Mouse (Mus musculus): ENCODE data around the gene Ezr. TPM values are rescaled to one million over a fixed set of nuclear protein-coding genes. Genes with fewer than 3 reads are reported as not detected.
"Not testable (repeated sequence)": the region's sequence is repeated elsewhere in the genome, so short reads cannot be mapped to it uniquely, and the experiment has no call there.

Ezr gene
- total RNA-seq, 2 experiments from 2014 or later = 45.8 to 130 TPM

DNA sequence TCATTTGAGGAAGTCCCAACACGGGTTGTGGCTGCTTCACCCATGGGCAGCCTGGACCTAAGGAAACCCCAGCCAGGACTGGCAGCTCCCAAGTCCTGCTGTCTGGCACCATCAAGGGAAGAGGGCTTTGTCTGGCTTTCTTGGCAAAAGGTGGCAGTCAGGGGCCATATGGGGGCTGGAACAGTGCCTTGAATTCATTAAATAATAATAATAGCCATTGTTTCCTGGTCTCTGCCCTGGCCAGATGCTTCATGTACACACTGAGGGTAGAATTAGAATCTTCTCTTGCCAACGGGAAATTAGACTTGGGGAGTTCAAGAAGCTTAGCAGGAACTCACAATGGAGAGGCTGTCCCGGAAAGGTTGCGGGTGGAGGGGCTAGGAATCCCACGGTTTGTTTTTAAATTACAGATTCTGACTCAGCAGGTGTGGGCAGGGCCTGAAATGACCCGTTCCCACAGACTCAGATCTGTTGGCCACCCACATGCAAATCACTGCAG is 53.3 kb downstream of the Ezr start:
- ATAC-seq (ENCODE audit: poor library complexity, severe bottlenecking) = 0 out of 2 replicates have a peak, but pooled peaks have one; percentile 43

GRCm38 (mm10) chr17:6727996-6728610 is 54.5 kb downstream of the Ezr start:
- ATAC-seq (ENCODE audit: poor library complexity, severe bottlenecking) = no peak

- ATAC-seq (ENCODE audit: poor library complexity, severe bottlenecking) = not testable (repeated sequence)
Observed at GRCm38 (mm10) chr17:6713944-6714343, 68.6 kb downstream of the Ezr start.

GRCm38 (mm10) chr17:6713483-6713882 is 69.1 kb downstream of the Ezr start:
- not testable (repeated sequence) for ATAC-seq (ENCODE audit: poor library complexity, severe bottlenecking)

DNA sequence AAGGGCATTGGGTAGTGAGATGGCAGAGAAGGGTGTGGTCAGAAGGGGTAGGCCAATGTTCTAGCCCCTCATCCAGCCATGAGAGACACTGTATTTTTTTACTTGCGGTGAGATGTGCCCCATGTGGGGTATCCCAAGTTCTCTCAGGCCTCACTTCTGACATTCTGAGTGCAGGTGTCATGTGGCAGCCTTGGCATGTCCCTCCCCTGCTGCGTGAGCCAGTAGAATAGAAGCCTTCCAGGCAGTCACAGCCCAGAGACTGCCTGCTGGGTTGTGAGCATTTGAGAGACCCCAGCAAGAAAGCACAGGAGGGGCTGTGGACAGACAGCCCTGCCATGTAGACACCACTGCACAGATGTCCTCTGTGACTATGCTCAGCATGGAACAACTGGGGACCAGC is 74.4 kb downstream of the Ezr start:
- not testable (repeated sequence) for ATAC-seq (ENCODE audit: poor library complexity, severe bottlenecking)

- ATAC-seq (ENCODE audit: poor library complexity, severe bottlenecking) = not testable (repeated sequence)
Observed at GRCm38 (mm10) chr17:6707422-6707821, 75.2 kb downstream of the Ezr start.

DNA sequence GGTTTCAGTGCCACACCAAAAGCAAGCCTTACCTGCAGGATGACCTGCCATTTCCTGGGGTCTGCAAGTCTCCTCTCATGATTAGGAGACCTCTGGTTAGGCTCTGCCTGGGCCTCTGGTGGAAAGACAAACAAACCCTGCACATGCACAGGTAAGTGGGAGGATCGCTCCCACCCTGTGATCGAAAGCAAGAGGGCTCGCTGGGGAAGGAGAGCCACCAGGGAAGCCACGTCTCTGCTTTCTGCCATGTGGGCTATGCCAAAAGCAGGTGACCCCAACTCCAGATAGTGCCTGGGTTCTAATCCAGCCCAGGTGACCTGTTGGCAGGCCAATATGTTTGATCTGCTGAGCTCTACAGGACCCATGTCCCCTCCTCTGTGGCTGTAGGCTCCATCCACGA is 76.1 kb downstream of the Ezr start:
- ATAC-seq (ENCODE audit: poor library complexity, severe bottlenecking) = not testable (repeated sequence)

DNA sequence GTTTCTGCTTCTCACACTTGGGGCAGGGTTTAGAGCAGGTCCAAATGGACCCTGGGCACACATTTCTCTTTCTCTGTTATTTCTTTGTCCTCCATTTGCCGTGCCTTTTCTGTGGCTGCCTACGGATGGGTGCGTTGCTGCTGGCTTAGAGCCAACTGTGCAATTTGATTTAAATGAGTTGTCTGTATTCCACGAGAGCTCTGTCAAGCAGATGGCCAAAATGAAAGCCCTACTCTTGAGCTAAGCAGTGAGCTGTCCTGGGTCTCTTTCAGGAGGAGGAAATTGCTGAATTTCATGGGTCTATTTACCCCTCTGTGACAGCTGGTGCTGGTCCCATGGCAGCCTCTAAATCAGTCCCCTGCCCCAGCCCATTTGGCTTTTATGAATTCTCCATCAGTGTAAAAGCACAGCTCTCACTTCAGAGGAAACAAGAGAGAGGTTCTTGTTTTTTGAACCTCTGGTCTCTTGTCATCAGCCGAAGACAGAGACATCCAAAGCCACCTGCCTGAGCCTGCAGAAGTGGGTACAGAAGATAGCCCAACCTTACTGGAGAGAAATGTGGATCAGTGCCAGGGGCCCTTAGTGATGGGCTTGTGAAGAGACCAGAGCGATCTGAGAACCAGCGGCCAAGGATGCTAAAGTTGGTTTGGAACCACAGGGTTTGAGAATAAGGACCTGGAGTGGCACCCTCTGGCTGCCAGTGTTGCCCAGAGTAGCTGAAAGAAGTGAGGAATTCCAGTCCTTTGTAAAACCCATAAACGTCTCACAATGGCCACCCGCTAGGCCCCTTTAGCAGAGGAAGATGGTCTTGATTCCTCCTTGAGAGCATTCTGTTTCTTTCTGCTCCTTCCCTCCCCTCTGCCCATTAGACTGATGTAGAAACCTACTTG is 79.0 kb downstream of the Ezr start:
- not testable (repeated sequence) for ATAC-seq (ENCODE audit: poor library complexity, severe bottlenecking)

DNA sequence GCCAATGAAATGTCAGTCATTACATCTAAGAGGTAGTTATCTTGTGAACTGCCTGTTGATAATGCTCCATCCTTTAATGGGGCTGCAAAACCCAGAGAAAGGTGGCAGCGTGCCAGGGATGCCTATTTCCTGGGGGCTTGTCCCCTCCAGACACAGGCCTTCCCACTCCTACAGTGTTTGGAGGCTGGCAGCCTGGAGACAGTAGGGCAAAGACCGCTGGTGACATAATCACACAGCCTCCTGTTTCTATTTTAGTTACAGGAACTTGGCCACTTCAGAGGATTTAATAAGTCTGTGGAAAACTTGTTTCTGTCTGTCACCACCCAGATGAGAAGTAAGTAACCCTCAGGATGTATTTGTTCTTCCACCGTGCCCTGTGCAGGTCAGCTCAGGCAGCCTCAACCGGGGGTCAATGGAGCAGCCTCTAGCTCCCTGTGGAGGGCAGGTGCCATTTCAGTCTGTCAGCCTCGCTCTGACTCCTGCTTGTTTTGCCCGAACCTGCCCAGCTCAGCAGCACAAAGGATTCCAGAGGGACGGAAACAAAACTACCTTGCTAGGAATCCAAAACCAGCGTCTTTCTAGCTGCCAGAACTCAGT is 79.9 kb downstream of the Ezr start:
- ATAC-seq (ENCODE audit: poor library complexity, severe bottlenecking) = not testable (repeated sequence)

- ATAC-seq (ENCODE audit: poor library complexity, severe bottlenecking) = not testable (repeated sequence)
Observed at GRCm38 (mm10) chr17:6700077-6700476, 82.5 kb downstream of the Ezr start.

DNA sequence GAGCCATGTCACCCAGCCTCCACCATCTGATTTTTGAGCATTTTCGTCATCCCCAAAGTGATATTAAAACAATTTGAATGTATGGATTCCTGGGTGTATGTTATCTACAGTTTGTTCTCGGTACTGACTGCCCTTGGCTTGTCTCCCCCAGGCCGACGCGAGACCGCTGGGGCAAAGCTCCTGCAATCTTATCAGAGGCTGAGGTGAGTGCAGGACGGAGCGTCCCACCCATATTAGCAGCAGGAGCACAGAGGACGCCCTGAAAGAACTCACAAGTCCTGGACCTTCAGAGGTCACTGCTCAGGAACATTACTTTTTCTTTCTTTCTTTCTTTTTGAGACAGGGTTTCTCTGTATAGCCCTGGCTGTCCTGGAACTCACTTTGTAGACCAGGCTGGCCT is 83.1 kb downstream of the Ezr start:
- not testable (repeated sequence) for ATAC-seq (ENCODE audit: poor library complexity, severe bottlenecking)

- peak; percentile 100 for ATAC-seq (ENCODE audit: poor library complexity, severe bottlenecking)
Observed at GRCm38 (mm10) chr17:6697224-6697775, 85.3 kb downstream of the Ezr start.

- ATAC-seq (ENCODE audit: poor library complexity, severe bottlenecking) = not testable (repeated sequence)
Observed at GRCm38 (mm10) chr17:6696521-6696920, 86.1 kb downstream of the Ezr start.

GRCm38 (mm10) chr17:6695712-6696111 is 86.9 kb downstream of the Ezr start:
- not testable (repeated sequence) for ATAC-seq (ENCODE audit: poor library complexity, severe bottlenecking)

- peak; percentile 89 for ATAC-seq (ENCODE audit: poor library complexity, severe bottlenecking)
Observed at GRCm38 (mm10) chr17:6691596-6691995, 91.0 kb downstream of the Ezr start.

DNA sequence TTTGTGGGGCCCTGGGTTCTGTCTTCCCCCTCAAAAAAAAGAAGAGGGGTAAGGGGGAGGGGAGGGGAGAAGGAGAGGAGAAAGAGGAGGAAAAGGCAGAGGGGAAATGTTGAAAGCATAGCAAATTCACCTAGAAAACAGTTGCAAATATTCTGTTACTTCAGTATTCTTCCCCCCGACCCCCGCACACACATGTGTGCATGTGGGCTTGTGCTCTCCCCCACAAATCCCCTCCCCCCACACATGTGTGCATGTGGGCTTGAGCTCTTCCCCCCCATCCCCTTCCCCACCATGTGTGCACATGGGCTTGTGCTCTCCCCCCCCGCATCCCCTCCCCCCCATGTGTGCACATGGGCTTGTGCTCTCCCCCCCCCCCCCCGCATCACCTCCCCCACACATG is 93.2 kb downstream of the Ezr start:
- not testable (repeated sequence) for ATAC-seq (ENCODE audit: poor library complexity, severe bottlenecking)

Other genes with a start within 250 kb of the Ezr start
- gene Dynlt1c, start 181.1 kb downstream of the Ezr start, total RNA-seq (2015) = 4.7 and 11.7 TPM in 2 replicates
- gene Dynlt1c, start 181.1 kb downstream of the Ezr start, total RNA-seq (2017) = 5.7 and 10.4 TPM in 2 replicates
- gene Dynlt1f, start 126.9 kb downstream of the Ezr start, total RNA-seq (2015) = 173 and 193 TPM in 2 replicates
- gene Dynlt1f, start 126.9 kb downstream of the Ezr start, total RNA-seq (2017) = 134 and 140 TPM in 2 replicates
- gene Sytl3, start 123.7 kb downstream of the Ezr start, total RNA-seq (2015) = 5.4 and 7.3 TPM in 2 replicates
- 5.7 and 7.4 TPM in 2 replicates for gene Sytl3, start 123.7 kb downstream of the Ezr start, total RNA-seq (2017)
- 20.1 and 21.4 TPM in 2 replicates for gene Rsph3b, start 165.9 kb upstream of the Ezr start, total RNA-seq (2015)
- 28.4 and 46.1 TPM in 2 replicates for gene Rsph3b, start 165.9 kb upstream of the Ezr start, total RNA-seq (2017)
- gene Tagap1, start 178.4 kb upstream of the Ezr start, total RNA-seq (2015) = 31.4 and 37.1 TPM in 2 replicates
- gene Tagap1, start 178.4 kb upstream of the Ezr start, total RNA-seq (2017) = 31.0 and 31.2 TPM in 2 replicates
- gene Rnaset2b, start 187.8 kb upstream of the Ezr start, total RNA-seq (2015) = 537 and 608 TPM in 2 replicates
- 516 and 643 TPM in 2 replicates for gene Rnaset2b, start 187.8 kb upstream of the Ezr start, total RNA-seq (2017)
- gene Gm49721, start 196.1 kb upstream of the Ezr start, total RNA-seq (2015) = not detected in 2 replicates
- gene Gm49721, start 196.1 kb upstream of the Ezr start, total RNA-seq (2017) = not detected in 2 replicates
- 0.75 and 0.91 TPM in 2 replicates for gene Gm1604a, start 242.8 kb upstream of the Ezr start, total RNA-seq (2015)
- gene Gm1604a, start 242.8 kb upstream of the Ezr start, total RNA-seq (2017) = 0.44 and 1.9 TPM in 2 replicates